27 mouse cellular contexts compared by ENCODE assay signal in genomic region chr8:66406596-66407361, GRCm38 (mm10).
DNase-seq lines count a peak whose midpoint lies in the region; ATAC-seq and TF ChIP-seq lines count a peak whose summit lies in the region.
"Had no signal": no experiment of that assay in that cellular context is flagged by ENCODE, and none has a peak within 500 bp of the region (broad histone marks: within the 10 kb centered on the region; RNA-seq: fewer than 3 reads in every experiment).

No protein-coding gene starts in this region.

- H3K9me3 ChIP-seq in liver, embryonic 14.5 days (ENCODE audit: control insufficient read depth, low read length), result no peaks in the 10 kb centered on the region
- H3K9me3 ChIP-seq: forebrain, embryonic 10.5 days; heart, embryonic 12.5 days; hindbrain, embryonic 10.5 days; intestine, embryonic 15.5 days; limb, embryonic 10.5 days; lung, embryonic 15.5 days; neural tube, embryonic 15.5 days had no signal

- peak; percentile 73 for DNase-seq in kidney, adult 2 months
- DNase-seq in kidney, adult 18-20 months, result no peak
- peak in 1 of 2 experiments; percentile 46 for DNase-seq in spleen, adult 2 months (ENCODE audit: low read depth in 1 of 2, low spot score in 2 of 2)
- DNase-seq in spleen, adult 12 weeks (ENCODE audit: low spot score), result no peak
- no peak for DNase-seq in liver, embryonic 14.5 days (ENCODE audit: low read depth in 3 of 3, low spot score in 3 of 3)
- DNase-seq in yolk sac, embryonic 10.5 days (ENCODE audit: low spot score), result peak; percentile 11
- no peak for DNase-seq in urinary bladder, postnatal 36 days (ENCODE audit: low spot score in 2 of 2)
- no peak for DNase-seq in urinary bladder, adult 18-20 months (ENCODE audit: low spot score in 2 of 2)
- DNase-seq: cerebellum, adult 18-20 months; cerebellum, postnatal 14 days; gastrocnemius, postnatal 25 days; heart, adult 18-20 months; heart, postnatal 10 days; right cerebral cortex, postnatal 14 days; thymus, adult 18-20 months had no signal

- no peaks in the 10 kb centered on the region for H3K27me3 ChIP-seq in kidney, adult 2 months (replicated peaks; ENCODE audit: control insufficient read depth, insufficient read depth, low read length)
- H3K27me3 ChIP-seq in spleen, adult 2 months (ENCODE audit: control insufficient read depth, insufficient read depth, low read length), result no peaks in the 10 kb centered on the region
- H3K27me3 ChIP-seq in liver, embryonic 14.5 days (ENCODE audit: control insufficient read depth, insufficient read depth, low read length), result no peaks in the 10 kb centered on the region
- H3K27me3 ChIP-seq: heart, embryonic 12.5 days; intestine, embryonic 15.5 days; lung, embryonic 15.5 days; neural tube, embryonic 15.5 days had no signal

- no peak overlapping the region for H3K9ac ChIP-seq in liver, embryonic 14.5 days (replicated peaks)
- H3K9ac ChIP-seq: heart, embryonic 12.5 days; intestine, embryonic 15.5 days; lung, embryonic 15.5 days; neural tube, embryonic 15.5 days had no signal

- H3K27ac ChIP-seq in kidney, adult 2 months (ENCODE audit: insufficient read depth, low read depth, low read length), result peak overlapping the region; percentile 60
- peak overlapping the region; percentile 64 for H3K27ac ChIP-seq in spleen, adult 2 months (ENCODE audit: insufficient read depth, low read length)
- H3K27ac ChIP-seq in liver, embryonic 14.5 days, result no peak overlapping the region
- H3K27ac ChIP-seq: forebrain, embryonic 10.5 days; hindbrain, embryonic 10.5 days; intestine, embryonic 15.5 days; limb, embryonic 10.5 days; lung, embryonic 15.5 days; neural tube, embryonic 15.5 days had no signal

- WGBS in kidney, adult 2 months, result 58% methylated on average over 6 of the region's 6 CpGs
- 71% methylated on average over 6 of the region's 6 CpGs for WGBS in spleen, adult 2 months
- WGBS in liver, embryonic 14.5 days (ENCODE audit: insufficient replicate concordance), result 46% methylated on average over 6 of the region's 6 CpGs

- ATAC-seq in liver, embryonic 14.5 days (ENCODE audit: insufficient read depth), result peak; percentile 65
- ATAC-seq: CD4-positive, CD25-positive, alpha-beta regulatory T cell, adult 4 months; forebrain, embryonic 16.5 days; hindbrain, embryonic 16.5 days; intestine, embryonic 15.5 days; Patski had no signal

- H3K36me3 ChIP-seq in kidney, adult 2 months (ENCODE audit: control insufficient read depth, insufficient read depth, low read length), result no peaks in the 10 kb centered on the region
- H3K36me3 ChIP-seq in spleen, adult 2 months (ENCODE audit: control insufficient read depth, insufficient read depth, low read length), result peaks cover 11% of the 10 kb centered on the region
- no peaks in the 10 kb centered on the region for H3K36me3 ChIP-seq in liver, embryonic 14.5 days (replicated peaks; ENCODE audit: control insufficient read depth, insufficient read depth, low read depth)
- H3K36me3 ChIP-seq: forebrain, embryonic 10.5 days; heart, embryonic 12.5 days; hindbrain, embryonic 10.5 days; intestine, embryonic 15.5 days; limb, embryonic 10.5 days; lung, embryonic 15.5 days; neural tube, embryonic 15.5 days had no signal

- TF ChIP-seq POLR2A in kidney, adult 2 months (IDR thresholded peaks at IDR 0.05; ENCODE audit: low read depth, low read length), result no peak
- TF ChIP-seq POLR2A in spleen, adult 2 months (IDR thresholded peaks at IDR 0.05; ENCODE audit: low read depth, low read length), result no peak

- TF ChIP-seq EP300 in liver, embryonic 14.5 days (IDR thresholded peaks at IDR 0.05; ENCODE audit: low read depth), result no peak

- H3K4me1 ChIP-seq in kidney, adult 2 months (ENCODE audit: control insufficient read depth, insufficient read depth, low read length), result peaks cover 3% of the 10 kb centered on the region; the same call in 1 of the 2 replicates
- H3K4me1 ChIP-seq in spleen, adult 2 months (ENCODE audit: control insufficient read depth, insufficient read depth, insufficient read length), result peaks cover 21% of the 10 kb centered on the region
- no peaks in the 10 kb centered on the region for H3K4me1 ChIP-seq in liver, embryonic 14.5 days (replicated peaks; ENCODE audit: control insufficient read depth in 2 of 2, insufficient read depth in 2 of 2, low read length in 1 of 2)
- H3K4me1 ChIP-seq: forebrain, embryonic 10.5 days; heart, embryonic 12.5 days; hindbrain, embryonic 10.5 days; intestine, embryonic 15.5 days; limb, embryonic 10.5 days; lung, embryonic 15.5 days; neural tube, embryonic 15.5 days had no signal

- H3K4me3 ChIP-seq in kidney, adult 2 months (ENCODE audit: insufficient read depth, low read depth, low read length), result no peak overlapping the region
- H3K4me3 ChIP-seq in spleen, adult 2 months (ENCODE audit: extremely low read depth, insufficient read depth, insufficient read length), result no peak overlapping the region
- H3K4me3 ChIP-seq in liver, embryonic 14.5 days (ENCODE audit: insufficient read depth in 1 of 2, low read depth in 2 of 2, low read length in 2 of 2), result no peak overlapping the region
- H3K4me3 ChIP-seq: forebrain, embryonic 10.5 days; heart, embryonic 12.5 days; hindbrain, embryonic 10.5 days; intestine, embryonic 15.5 days; limb, embryonic 10.5 days; lung, embryonic 15.5 days; neural tube, embryonic 15.5 days had no signal

- no peak; the same call in 1 of the 2 replicates for TF ChIP-seq CTCF in kidney, adult 2 months (conservative IDR thresholded peaks at IDR 0.05; ENCODE audit: insufficient read depth, insufficient read length, low read depth, low read length)
- no peak for TF ChIP-seq CTCF in spleen, adult 2 months (IDR thresholded peaks at IDR 0.05; ENCODE audit: extremely low read depth, insufficient read depth, insufficient read length, insufficient replicate concordance)
- no peak for TF ChIP-seq CTCF in liver, embryonic 14.5 days (IDR thresholded peaks at IDR 0.05; ENCODE audit: low read depth)

- no peak overlapping the region for H3K4me2 ChIP-seq in liver, embryonic 14.5 days (ENCODE audit: low read depth)
- H3K4me2 ChIP-seq: heart, embryonic 12.5 days; intestine, embryonic 15.5 days; lung, embryonic 15.5 days; midbrain, embryonic 11.5 days; neural tube, embryonic 15.5 days had no signal

Comparison
In these comparisons a context has a peak if more than half of its experiments do, and no peak if none do; other contexts are left out.
1. DNase-seq: peak in kidney, adult 2 months (single experiment) and yolk sac, embryonic 10.5 days (single experiment); none in kidney, adult 18-20 months (single experiment), spleen, adult 12 weeks (single experiment), liver, embryonic 14.5 days (0 of 3), urinary bladder, postnatal 36 days (0 of 2) and urinary bladder, adult 18-20 months (0 of 2).